Mouse (Mus musculus): ENCODE measurements around the gene Gapt. TPM values are rescaled to one million over a fixed set of nuclear protein-coding genes. Genes with fewer than 3 reads are reported as not detected.

The Gapt gene
- polyA plus RNA-seq, 2 experiments from 2014 or later = 0.98 TPM; not detected in 1

DNA sequence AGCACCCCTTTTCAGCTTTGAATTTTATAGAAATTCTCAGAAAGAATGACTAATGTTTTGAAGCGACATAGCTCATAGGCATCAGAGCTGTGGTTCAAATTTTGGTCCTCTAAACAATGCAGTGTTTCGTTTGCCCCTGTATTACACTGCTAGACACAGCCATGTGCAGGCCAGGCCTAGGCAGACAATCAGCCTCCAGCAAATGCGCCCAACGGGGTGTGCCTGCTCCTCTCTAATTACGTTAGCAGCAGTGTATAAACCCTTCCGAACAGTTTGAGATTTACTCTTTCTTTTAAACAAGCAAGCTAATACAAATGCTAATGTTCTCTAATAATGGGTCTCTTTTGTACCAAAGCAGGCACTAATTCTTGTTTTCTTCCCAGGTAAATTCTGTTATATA is 14.4 kb downstream of the Gapt start:
- no peak for ATAC-seq

- ATAC-seq = no peak
These were observed 23.9 kb downstream of the Gapt start for GRCm38 (mm10) chr13:110332958-110333597.

DNA sequence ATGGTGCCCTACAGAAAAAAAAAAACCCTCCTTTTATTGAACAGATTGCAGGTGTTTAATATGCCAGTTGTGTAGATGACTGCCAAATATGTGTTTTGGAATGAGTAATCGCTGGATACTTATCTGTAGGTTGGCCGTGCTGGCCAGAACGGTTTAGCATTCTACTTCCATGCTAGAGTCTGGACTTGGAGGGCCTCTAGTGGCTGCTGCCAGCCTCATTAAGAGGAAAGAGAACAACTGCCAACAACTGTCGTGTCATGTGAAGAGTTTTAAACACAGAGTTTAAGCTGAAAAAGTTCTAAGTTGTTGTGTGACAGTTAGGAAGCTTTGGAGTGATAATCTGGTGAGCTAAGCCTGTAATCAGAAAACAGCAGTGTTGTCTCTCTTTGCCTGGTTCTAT is 38.3 kb downstream of the Gapt start:
- no peak for ATAC-seq

DNA sequence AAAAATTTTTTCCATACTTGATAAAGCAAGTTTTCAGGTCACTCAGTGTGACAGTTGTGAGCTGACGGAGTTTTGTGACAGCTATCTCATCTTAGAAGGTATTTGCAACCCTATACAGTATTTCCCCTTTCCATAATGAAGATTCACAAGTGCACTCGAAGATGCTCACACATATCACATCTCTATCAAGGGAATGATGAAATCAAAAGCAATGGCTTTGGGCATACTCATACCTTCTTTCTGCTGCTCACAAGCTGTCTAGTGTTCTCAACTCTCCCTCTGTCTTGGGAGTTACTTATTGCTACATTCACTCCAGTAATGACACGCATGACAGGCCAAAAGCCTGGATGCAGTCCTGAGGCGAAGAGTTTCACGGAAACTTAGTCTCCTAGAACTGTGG is 49.8 kb downstream of the Gapt start:
- ATAC-seq = no peak

Other genes with a start within 250 kb of the Gapt start
- under 1 TPM in 1 of 2 experiments, not detected in 1; 0.24 TPM for gene Rab3c, start 76.2 kb downstream of the Gapt start, polyA plus RNA-seq (2017; shearing (Covaris generic))
- gene Plk2, start 37.8 kb upstream of the Gapt start, polyA plus RNA-seq (2017; shearing (Covaris generic)) = 1 to 10 TPM; 1.7 to 4.1 TPM

Measured in CD4-positive, CD25-positive, alpha-beta regulatory T cell, adult 4 months (primary cell).